Mouse (Mus musculus): ENCODE results near the gene Pir. TPM values are rescaled to one million over a fixed set of nuclear protein-coding genes. Genes with fewer than 3 reads are reported as not detected.

Gene Pir
- polyA plus RNA-seq (2012; rRNA removed): 7.0 and 7.5 TPM in 2 replicates

DNA sequence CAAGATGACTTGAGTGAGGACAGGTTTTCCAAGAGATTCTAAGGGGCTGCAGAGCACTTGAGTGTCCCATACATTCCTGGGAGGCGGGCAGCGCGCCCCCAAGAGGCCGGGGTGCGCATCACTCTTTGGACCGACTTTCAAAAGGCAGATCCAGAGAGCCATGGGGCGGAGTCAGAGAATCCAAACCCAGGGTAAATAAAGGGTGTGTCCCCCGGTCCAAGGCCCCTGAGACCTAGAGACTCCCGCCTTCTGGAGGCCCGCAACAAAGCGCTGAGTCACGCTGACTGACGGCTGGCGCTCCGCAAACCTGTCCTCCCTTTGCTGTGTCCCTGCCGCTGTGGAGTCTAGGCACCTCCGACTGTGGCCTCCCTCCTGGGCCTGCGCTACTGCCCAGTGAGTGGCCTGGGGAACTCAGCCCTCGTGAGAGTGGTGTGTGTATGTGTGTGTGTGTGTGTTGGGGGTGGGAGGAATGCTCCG is at the start of gene Pir:
Pir (plus strand) TSS at position 87 of the 477 bp plus-strand sequence.
- peak; percentile 5 to 60 for DNase-seq (ENCODE audit: extremely low spot score in 1 of 2, low spot score in 1 of 2)

DNA sequence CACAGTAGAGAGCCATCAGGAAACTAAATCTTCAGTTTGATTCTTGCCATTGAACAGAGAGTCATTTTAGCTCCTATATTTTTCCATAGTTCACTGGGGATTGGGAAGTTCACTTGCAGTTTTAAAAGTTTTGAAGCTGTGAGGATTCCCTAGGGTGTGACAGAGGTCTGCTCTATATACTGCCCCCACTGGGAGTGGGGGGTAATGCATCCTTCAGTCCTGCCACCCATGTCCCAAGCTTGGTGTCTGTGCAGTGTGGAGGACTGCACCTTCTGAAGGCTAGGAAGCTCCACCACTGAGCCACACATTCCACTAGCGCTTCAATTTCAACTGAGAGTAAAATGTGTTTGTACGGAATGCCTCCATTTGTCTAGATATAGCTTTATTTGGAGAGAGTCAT is 47.2 kb upstream of the Pir start:
- DNase-seq (ENCODE audit: extremely low spot score in 1 of 2, low spot score in 1 of 2): no peak

DNA sequence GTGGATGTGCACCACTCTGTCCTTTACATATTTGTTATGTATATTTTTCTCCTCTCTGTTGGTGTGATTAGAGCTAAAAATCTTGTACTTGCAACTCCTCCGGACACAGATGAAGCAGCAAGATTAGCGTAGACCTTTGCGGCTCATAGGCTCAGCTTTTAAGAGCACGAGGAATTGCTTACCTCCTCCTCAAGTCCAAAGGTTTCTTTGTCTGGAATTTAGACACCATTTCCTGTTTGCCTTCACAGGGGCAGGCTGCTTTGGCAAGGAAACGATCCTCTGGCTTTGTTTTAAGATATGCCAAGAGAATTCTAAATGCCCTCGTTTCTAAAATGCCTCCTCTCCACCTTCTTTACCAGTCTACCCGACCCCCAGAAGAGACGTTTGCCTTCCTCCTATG is 35.8 kb upstream of the Pir start:
- no peak for DNase-seq (ENCODE audit: extremely low spot score in 1 of 2, low spot score in 1 of 2)

DNA sequence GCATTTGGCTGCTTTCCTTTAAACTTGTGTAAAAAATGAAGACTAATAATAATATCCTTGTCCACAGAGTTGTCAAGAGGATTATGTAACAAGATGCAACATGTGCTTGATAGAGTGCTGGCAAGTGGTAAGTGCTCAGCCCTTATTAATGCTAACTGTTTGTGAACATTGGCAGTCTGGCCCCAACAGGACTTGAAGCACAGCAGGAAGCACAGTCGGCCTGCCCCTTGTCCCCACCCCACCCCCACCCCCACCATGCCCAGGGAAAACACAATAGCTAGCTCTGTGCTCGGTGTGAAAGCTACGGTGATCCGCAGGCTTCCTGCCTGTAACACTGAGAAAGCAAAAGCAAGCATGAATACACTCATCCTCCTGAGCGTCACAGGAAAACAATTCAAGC is 23.5 kb upstream of the Pir start:
- DNase-seq (ENCODE audit: extremely low spot score in 1 of 2, low spot score in 1 of 2): no peak

DNA sequence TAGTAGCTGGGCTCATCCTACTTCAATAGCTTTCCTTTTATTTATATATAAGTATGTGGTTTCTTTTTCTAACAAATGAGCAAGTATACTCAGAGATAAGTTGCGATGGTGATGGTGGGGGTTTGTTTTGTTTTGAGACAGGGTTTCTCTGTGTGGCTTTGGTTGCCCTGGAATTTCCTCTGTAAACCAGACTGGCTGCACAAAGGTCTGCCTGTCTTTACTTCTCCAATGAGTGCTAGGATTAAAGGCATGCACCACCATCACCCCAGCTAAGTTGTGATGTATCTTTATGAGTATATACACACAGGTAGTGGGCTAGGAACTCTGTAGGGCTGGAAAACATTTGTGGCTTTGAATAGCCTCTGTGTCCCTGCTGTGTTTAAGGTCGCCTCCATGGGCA is 22.4 kb upstream of the Pir start:
- DNase-seq (ENCODE audit: extremely low spot score in 1 of 2, low spot score in 1 of 2): no peak

DNA sequence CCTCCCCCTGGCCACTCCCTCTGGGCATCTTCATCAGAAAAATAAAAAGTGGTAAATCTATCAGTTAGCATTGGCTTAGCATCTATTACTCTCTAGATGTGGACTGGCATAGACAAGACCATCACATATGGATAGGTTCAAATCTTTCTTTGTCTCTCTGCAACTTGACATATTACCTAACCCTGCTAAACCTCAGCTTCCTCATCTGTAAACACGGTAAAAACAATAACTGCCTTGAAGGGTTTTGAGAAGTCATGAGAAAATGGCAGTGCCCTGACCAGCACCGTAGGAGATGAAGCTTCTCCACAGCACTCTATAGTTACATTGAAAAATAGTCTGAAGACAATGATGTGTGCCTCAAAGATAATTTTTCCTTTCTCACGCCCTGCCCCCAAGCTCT is 12.6 kb upstream of the Pir start:
- DNase-seq (ENCODE audit: extremely low spot score in 1 of 2, low spot score in 1 of 2): no peak

DNA sequence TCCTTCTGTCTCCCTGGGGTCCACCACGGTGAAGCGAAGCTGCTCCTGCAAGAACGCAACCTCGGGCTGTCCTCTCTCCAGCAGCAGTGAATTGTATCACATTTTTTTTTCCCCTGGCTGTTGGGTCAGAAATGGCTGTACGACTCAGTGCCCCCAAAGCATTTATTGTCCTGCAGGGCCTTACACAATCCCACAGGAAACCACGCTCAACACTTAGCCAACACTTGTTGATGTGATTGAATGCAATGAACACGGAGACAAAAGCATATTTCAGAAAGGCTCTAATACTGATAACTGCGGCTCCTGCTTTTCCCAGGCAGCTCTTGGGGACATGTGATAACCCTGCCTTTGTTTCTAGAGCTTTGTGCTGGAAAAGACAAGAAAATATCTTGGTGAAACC is 11.1 kb upstream of the Pir start, which contains the start of gene Bmx:
Bmx (minus strand) TSS at position 137 of the 400 bp plus-strand sequence.
- DNase-seq (ENCODE audit: extremely low spot score in 1 of 2, low spot score in 1 of 2): no peak

DNA sequence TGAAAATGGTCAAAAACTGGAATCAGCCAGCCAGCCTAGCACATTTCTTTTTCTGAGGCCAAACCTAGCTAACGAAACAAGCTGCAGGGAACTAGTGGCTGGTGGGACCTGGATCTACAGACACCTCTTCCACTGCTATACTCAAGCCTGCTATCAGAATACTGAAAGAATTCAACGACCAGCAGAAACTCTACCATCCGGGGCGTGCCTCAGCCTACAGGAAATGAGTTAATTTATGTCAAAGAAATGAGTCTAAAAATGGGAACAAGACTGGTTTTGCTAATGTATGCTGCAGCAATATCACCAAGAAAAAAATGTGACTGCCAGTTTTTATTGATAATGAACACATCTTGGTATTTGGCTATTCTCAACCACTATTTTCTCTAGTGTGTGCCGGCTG is 10.5 kb upstream of the Pir start:
- DNase-seq (ENCODE audit: extremely low spot score in 1 of 2, low spot score in 1 of 2): no peak

DNA sequence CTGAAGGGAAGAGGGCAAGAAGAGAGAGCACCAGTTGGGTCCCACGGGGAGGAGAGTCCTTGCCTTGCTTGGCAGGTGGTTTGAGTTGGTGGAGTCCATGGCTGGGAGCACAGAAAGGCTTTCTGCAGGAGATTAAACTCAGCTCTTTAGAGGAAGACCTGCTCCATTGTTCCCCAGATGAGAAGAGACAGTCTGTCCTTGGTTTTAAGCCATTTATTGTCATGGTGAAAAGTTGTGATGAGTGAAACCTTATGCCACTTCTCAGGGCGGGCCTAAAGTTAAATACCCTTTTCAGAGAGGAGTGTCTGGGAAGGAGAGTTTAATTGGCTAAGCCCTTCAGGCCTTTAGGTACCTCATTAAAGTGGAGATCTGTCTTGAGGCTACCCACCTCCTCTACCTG is 6.9 kb upstream of the Pir start:
- DNase-seq (ENCODE audit: extremely low spot score in 1 of 2, low spot score in 1 of 2): no peak

DNA sequence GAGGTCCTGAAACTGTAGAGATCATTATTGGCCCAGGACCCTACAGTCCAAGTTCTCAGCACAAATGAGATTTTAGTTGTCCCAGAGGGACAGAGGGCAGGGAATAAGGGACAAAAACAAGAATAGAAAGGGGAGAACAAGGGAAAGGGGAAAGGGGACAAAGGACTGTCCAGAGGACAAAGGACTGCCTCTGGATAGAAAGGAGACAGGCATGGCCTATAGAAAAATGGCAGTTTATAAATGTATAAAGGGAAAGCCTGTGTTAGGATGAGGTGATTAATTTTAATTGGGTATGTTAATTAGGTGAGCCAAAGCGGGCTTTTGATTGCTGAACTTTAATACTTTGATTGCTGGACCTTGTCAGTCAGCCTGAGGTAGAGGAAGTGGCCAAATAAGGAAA is 4.3 kb upstream of the Pir start:
- DNase-seq (ENCODE audit: extremely low spot score in 1 of 2, low spot score in 1 of 2): no peak

DNA sequence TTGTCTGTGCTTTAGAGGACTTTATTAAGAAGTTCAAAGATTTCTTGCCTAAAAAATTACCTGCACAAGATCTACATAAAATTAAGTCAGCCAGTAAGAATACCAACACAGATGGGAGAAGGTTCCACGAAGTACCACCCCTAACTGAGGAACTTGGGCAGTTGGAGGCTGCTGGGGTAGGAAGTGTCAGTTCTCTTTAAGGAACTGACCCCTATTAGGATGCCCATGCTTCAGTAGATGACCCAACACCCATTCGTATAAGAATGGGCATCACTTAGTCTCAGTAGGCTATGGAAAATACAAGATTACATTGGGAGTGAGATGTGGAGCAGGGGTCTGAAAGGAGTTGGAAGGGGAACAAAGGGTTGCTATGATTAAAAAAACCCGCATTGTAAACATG is 1.4 kb downstream of the Pir start:
- DNase-seq (ENCODE audit: extremely low spot score in 1 of 2, low spot score in 1 of 2): no peak

DNA sequence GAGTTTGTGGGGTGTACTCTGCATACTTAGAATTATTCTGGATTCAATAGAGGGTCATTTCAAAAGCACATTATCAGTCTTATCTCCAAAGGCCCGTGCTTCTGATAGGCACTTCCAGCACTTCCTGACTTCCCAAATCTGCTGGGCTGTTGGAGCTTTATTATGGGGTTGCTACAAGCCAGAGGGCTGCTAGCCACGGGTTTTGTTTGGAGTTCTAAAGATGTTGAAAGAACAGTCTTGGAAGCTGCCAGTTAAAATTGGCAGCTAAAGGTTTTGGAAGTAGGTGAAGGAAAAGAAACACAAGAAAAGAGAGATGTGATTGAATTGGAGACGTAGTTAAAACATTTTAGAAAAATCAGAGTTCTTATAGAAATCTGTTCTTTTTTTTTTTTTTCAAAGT is 6.4 kb downstream of the Pir start:
- no peak for DNase-seq (ENCODE audit: extremely low spot score in 1 of 2, low spot score in 1 of 2)

DNA sequence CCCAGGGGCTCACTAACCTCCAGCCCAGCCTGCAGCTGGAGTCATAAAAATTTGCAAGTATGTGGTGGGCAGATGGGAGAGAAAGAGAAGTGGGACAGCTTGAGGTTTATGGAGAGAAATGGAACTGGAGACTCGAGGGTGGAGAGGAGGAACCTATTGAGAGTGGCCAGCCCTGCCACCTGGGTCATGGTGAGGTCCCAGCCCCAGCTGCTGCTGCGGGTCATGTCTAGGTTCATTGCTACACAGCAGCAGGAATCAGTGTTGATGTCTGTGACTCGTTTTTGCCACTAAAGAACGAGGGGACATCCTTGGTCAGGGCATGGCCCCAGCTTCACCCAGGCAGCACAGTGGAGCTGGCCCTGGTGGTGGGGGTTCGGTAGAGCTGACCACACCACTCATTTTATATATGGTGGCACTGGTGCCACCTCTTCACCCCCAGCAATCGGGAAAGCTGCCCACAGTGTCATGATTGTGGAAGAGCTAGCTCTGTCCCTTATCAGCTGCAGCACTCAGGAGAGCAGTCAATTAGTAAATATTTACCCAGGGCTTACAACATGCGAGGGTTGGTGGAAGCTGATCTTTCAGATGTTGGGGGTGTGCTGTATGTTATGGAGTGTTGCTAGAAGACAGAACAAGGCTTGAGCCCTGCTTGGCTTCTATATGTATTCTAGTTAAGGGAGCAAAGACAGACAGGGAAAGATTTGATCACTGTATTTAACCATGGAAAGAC is 11.9 kb downstream of the Pir start:
- DNase-seq (ENCODE audit: extremely low spot score in 1 of 2, low spot score in 1 of 2): no peak

DNA sequence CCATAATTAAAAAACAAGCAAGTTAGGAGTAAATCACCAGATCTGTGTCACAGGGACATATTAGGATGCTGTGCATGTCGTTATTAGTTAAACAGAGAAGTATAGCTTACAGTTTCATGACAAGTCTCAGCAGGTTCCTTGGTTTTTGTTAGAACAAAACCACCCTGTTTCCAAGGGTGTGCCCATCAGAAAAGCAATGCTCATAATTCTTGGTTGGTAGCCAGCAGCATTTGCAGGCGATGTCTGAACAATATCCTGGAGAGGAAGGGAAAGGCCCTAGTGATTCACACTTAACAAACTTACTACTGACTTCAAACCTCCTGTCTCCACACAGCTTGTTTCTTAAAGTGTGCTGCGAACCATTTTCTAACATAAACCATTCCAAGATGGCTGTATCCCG is 14.6 kb downstream of the Pir start:
- DNase-seq (ENCODE audit: extremely low spot score in 1 of 2, low spot score in 1 of 2): no peak

DNA sequence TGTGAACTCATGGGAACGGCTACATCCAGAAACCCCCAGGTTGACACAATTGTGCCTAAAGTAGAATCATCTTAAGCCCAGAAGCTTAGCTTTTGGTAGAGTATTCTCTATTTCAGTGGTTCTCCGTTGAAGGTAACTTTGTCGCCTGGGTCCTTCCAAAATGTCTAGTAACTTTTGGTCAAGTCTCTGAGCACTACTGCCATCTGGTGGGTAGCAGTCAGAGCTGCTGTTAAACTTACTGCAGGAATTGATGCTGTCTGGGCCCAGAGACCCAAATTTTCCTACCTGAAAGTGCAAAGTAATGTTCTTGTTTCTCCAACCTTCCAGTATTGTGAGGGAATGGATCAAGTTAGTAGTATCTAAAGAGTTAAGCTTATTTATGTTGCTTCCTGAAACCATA is 17.9 kb downstream of the Pir start:
- DNase-seq (ENCODE audit: extremely low spot score in 1 of 2, low spot score in 1 of 2): peak in 1 of 2 experiments; percentile 27

DNA sequence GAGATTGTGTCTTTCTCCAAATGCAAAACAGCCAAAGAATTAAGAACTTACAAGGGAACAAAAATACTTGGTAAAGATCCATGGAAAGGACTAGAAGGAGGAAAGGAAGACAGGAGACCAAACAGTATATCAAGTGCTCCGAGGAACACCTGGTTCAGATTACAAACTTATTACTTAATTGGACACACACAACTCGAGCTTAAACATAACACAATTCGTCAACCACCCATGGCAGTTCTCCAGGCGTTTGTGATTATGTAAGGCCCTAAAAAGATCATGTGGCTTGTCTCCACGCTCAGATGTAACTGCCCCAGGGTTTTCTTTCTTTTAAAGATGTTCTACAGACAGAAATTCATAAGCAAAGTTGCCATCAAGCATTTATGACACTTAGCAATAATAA is 22.0 kb downstream of the Pir start:
- no peak for DNase-seq (ENCODE audit: extremely low spot score in 1 of 2, low spot score in 1 of 2)

DNA sequence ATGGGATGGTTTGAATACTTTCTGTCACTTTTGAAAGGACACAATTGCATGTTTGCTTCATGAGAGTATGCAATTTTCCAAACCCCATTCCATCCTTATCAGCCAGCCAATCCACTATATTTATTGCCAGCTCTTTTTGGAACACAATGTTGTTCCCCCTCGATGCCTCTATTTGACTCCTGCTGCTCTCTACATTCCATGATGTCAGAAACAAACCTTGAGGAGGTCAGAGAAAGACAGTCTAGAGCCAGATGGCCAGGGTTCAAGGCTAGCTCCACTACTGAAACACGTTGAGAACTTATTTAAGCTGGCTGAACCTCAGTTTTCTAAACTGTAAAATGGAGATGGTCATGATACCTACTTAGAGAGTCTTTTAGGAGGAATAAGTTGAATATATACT is 37.1 kb downstream of the Pir start:
- no peak for DNase-seq (ENCODE audit: extremely low spot score in 1 of 2, low spot score in 1 of 2)

DNA sequence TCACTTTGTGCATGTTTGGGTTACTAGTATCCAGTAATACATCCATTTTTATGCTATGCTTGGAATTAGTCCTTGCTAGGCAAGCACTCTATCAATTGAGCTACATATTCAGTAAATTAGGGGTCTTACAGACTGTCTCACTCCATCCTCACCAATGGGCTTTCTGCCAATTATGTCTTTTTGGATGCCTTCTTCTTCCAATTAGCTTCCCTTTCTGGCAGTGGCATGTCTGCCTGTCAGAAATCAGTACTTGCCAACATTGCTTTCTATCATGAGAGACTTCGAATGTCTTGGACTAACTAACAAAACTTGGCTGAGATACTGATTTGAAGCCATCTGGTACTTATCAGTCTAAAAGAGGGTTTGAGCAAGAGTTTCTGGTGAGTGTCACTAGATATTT is 44.7 kb downstream of the Pir start:
- no peak for DNase-seq (ENCODE audit: extremely low spot score in 1 of 2, low spot score in 1 of 2)

DNA sequence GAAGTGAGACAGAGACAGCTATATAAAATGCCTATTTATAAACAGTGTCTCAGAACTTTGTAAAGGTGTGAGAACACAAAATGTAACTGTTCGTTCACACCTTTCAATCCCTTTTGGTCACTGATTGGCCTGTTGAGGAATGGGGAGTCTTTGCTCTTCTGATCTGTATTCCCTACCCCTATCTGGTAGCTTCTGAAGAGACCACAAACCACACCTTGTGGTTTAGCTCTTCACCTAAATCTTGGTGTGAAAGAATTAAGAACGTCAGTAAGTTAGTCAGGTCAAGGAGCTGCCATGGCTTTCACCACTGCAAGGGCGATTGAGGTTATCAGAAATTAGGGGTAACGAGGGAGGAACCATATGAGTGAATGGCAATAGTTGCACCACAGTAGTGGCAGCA is 49.4 kb downstream of the Pir start:
- no peak for DNase-seq (ENCODE audit: extremely low spot score in 1 of 2, low spot score in 1 of 2)

DNA sequence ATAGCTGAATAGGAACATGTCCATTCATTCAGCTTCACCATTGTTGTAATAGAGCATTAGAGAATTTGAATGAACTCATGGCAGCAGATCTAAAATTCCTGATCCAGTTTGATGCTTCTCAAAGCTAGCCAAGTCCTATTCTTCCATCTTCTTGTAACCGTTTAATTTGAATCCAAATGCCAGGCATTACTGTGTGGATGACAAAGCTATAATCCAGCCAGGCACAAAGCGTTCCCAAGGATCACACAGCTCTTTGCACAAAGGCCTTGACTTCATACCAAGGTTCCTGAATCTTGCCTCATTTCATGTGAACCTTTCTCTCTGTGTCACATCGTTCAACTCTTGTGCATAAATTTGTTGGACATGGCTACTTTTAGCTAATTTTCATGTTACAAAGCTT is 50.9 kb downstream of the Pir start:
- DNase-seq (ENCODE audit: extremely low spot score in 1 of 2, low spot score in 1 of 2): no peak

DNA sequence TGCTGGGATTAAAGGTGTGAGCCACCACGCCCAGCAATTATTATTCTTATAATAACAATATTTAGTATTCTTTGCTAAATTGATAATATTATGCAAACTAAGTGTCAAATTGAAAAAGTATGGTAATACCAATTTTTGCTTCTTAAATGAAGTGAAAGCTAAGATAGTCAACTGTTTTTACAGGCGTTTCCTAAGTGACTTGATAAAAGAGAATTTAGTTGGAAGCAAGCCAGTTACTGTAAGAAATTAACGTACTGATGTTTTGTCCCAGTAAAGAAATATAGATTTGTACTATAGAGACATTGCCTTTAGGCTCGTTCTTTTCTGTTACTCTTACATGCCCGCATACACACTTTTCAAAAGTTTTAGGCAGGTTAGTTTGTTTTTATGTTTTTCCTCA is 53.3 kb downstream of the Pir start:
- DNase-seq (ENCODE audit: extremely low spot score in 1 of 2, low spot score in 1 of 2): no peak

DNA sequence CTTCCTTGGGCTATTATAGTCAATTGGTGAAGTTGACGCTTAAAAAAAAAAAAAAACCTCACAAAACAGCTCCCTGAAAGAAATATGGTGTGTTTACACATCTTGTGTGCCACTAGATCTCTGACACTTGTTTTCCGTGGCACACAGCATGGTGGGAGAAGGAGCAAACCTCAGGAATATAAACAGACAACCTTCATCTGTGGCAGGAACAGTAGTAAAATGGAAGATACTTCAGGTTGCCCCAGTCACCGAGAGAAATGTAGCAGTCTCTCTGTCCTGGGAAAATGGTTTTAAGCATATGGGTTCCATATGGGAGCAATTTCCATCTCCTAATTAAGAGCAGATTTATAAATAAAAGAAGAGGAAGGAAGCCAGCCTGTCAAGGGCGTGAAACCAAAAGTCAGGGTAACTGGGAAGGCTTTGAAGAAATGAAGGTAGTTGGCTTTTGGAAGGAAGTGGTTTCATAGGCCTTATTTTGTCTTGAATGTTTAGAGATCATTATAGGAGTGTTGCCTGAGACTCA is 54.3 kb downstream of the Pir start:
- no peak for DNase-seq (ENCODE audit: extremely low spot score in 1 of 2, low spot score in 1 of 2)

DNA sequence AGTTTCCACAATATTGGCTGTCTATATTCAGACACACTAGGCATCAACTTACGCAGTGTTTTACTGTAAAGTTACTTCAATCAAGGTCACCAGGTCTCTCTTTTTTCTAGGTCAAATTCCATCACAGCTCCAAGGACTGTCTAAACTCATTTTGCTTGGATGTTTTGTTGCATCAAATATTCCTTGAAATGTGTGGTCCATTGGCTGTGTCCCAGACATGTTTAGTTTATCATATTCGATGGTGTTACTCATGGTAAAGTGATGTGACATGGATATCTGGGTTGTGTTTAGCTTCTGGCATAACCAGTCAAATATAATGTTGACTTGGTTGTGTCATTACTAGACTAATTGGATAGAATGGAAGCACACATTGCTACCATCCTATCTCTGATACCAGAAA is 61.2 kb downstream of the Pir start:
- DNase-seq (ENCODE audit: extremely low spot score in 1 of 2, low spot score in 1 of 2): no peak

All from frontal cortex, adult 2 months (tissue).